Mouse (Mus musculus): ENCODE data around the gene Nkiras2. TPM values are rescaled to one million over a fixed set of nuclear protein-coding genes. Genes with fewer than 3 reads are reported as not detected.
"Not testable (repeated sequence)": the region's sequence is repeated elsewhere in the genome, so short reads cannot be mapped to it uniquely, and the experiment has no call there.

The Nkiras2 gene
- total RNA-seq (2021) = 10 to 100 TPM; 53.7 to 63.9 TPM

- intact Hi-C loops (cut with DNase I) = no loop called here
- peak; percentile 78 to 79 for DNase-seq
Observed at GRCm38 (mm10) chr11:100618761-100619484, at the start of gene Nkiras2. TSS of gene Nkiras2 (plus strand) at chr11:100619244.

- intact Hi-C loops (cut with DNase I) = loop anchor here (1.0 to 5.0 kb wide), 4 partner anchors 55 to 193 kb away; partner anchors contain the start of gene Hcrt
- DNase-seq = no peak
Observed at GRCm38 (mm10) chr11:100569789-100570188, 49.3 kb upstream of the Nkiras2 start.

- DNase-seq = peak; percentile 86 to 90
- intact Hi-C loops (cut with DNase I) = loop anchor here (1.0 to 5.0 kb wide), 4 partner anchors 54 to 192 kb away; partner anchors contain the start of gene Hcrt
Observed at GRCm38 (mm10) chr11:100570430-100571201, 48.4 kb upstream of the Nkiras2 start.

GRCm38 (mm10) chr11:100571202-100571567 lies 47.9 kb upstream of the Nkiras2 start:
- DNase-seq = peak in 1 of 2 experiments; percentile 31
- intact Hi-C loops (cut with DNase I) = loop anchor here (2.0 to 5.0 kb wide), 2 partner anchors 54 to 191 kb away; partner anchors contain the start of gene Hcrt

- intact Hi-C loops (cut with DNase I) = loop anchor here (5.0 kb wide), 1 partner anchor 188 kb away; the partner anchor contains the start of gene Hcrt
- DNase-seq = no peak
Observed at GRCm38 (mm10) chr11:100574188-100574587, 44.9 kb upstream of the Nkiras2 start.

GRCm38 (mm10) chr11:100574708-100575483 lies 44.1 kb upstream of the Nkiras2 start, which contains the start of gene Cnp:
TSS of gene Cnp (plus strand) at chr11:100574904.
- intact Hi-C loops (cut with DNase I) = loop anchor here (5.0 kb wide), 1 partner anchor 187 kb away; the partner anchor contains the start of gene Hcrt
- DNase-seq = peak; percentile 80 to 81

- DNase-seq = no peak
- intact Hi-C loops (cut with DNase I) = no loop called here
Observed at GRCm38 (mm10) chr11:100575484-100575855, 43.6 kb upstream of the Nkiras2 start.

- intact Hi-C loops (cut with DNase I) = no loop called here
- DNase-seq = no peak
Observed at GRCm38 (mm10) chr11:100576256-100576655, 42.8 kb upstream of the Nkiras2 start.

- no peak for DNase-seq
- intact Hi-C loops (cut with DNase I) = no loop called here
Observed at GRCm38 (mm10) chr11:100577852-100578599, 41.0 kb upstream of the Nkiras2 start.

- no peak for DNase-seq
- intact Hi-C loops (cut with DNase I) = no loop called here
Observed at GRCm38 (mm10) chr11:100579116-100579799, 39.8 kb upstream of the Nkiras2 start.

GRCm38 (mm10) chr11:100580275-100580674 lies 38.8 kb upstream of the Nkiras2 start:
- intact Hi-C loops (cut with DNase I) = no loop called here
- DNase-seq = no peak

- intact Hi-C loops (cut with DNase I) = no loop called here
- peak; percentile 68 to 78 for DNase-seq
Observed at GRCm38 (mm10) chr11:100581756-100582155, 37.3 kb upstream of the Nkiras2 start.

GRCm38 (mm10) chr11:100582413-100582812 lies 36.6 kb upstream of the Nkiras2 start:
- intact Hi-C loops (cut with DNase I); DNase-seq: not testable (repeated sequence)

GRCm38 (mm10) chr11:100582836-100583235 lies 36.2 kb upstream of the Nkiras2 start:
- intact Hi-C loops (cut with DNase I) = no loop called here

GRCm38 (mm10) chr11:100584561-100584961 lies 34.5 kb upstream of the Nkiras2 start:
- DNase-seq = no peak
- intact Hi-C loops (cut with DNase I) = no loop called here

More at GRCm38 (mm10) chr11:100582836-100583235, 36.2 kb upstream of the Nkiras2 start:
- no peak for DNase-seq

GRCm38 (mm10) chr11:100585148-100585547 lies 33.9 kb upstream of the Nkiras2 start:
- DNase-seq = no peak
- intact Hi-C loops (cut with DNase I) = no loop called here

- intact Hi-C loops (cut with DNase I) = no loop called here
- no peak for DNase-seq
Observed at GRCm38 (mm10) chr11:100588462-100588861, 30.6 kb upstream of the Nkiras2 start.

GRCm38 (mm10) chr11:100592346-100593046 lies 26.5 kb upstream of the Nkiras2 start:
- intact Hi-C loops (cut with DNase I) = no loop called here
- no peak for DNase-seq

- intact Hi-C loops (cut with DNase I) = no loop called here
- no peak for DNase-seq
Observed at GRCm38 (mm10) chr11:100594608-100595007, 24.4 kb upstream of the Nkiras2 start.

Measured in heart, postnatal 10 days (tissue).